Mouse (Mus musculus) effector memory CD4-positive, alpha-beta T cell, adult 7 months (primary cell): ENCODE results near the gene Fchsd2. TPM values are rescaled to one million over a fixed set of nuclear protein-coding genes. Genes with fewer than 3 reads are reported as not detected.

Experiments
- polyA plus RNA-seq: library from polyadenylated mRNA; unstranded; fragments of 100-300 nt; shearing (Covaris generic); gene quantifications from one replicate; pipeline ENCODE4 v1.2.1, GENCODE M21; 2017

Gene Fchsd2
- 52.2 TPM for polyA plus RNA-seq

DNA sequence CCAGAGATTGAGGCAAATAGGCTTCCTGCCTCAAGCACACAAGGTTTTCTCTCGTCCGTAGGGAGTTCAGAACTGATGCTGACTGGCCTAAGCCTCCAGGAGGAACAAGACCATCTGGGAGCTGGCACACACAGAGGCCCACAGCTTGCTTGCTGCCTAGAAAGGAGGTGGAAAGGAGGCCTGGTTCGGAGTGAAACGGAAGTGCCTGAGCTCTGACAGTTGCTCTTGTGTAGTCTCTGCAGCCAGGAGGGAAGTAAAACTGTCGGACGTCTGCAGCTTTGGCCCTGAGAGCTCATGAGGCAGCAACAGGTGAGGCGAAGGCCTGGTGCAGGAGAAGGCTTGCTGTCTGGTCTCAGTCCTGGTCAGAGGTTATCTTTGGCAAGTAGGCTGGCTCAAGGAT is at the start of gene Fchsd2:
Fchsd2 (plus strand) TSS at position 246 of the 400 bp plus-strand sequence.

GRCm38 (mm10) chr7:101301881-101302456 is 209.3 kb downstream of the Fchsd2 start, which contains the start of gene Atg16l2:
Gene Atg16l2 (minus strand): TSS chr7:101302251.

GRCm38 (mm10) chr7:101317014-101317413 is 224.4 kb downstream of the Fchsd2 start, which contains the start of gene Stard10:
Gene Stard10 (plus strand): TSS chr7:101317086.

Other genes starting within 250 kb of the Fchsd2 start
- 14.8 TPM for gene Relt, start 229.4 kb upstream of the Fchsd2 start, polyA plus RNA-seq
- 0.23 TPM for gene Arhgef17, start 160.8 kb upstream of the Fchsd2 start, polyA plus RNA-seq
- 0.40 TPM for gene P2ry6, start 118.2 kb upstream of the Fchsd2 start, polyA plus RNA-seq
- gene P2ry2, start 80.0 kb upstream of the Fchsd2 start, polyA plus RNA-seq, result 0.44 TPM
- gene Atg16l2, start 209.4 kb downstream of the Fchsd2 start, polyA plus RNA-seq, result 143 TPM
- 26.7 TPM for gene Stard10, start 224.2 kb downstream of the Fchsd2 start, polyA plus RNA-seq